Mouse (Mus musculus) embryo, embryonic 11 days (tissue): ENCODE measurements around the gene Tprg.

Experiments used
- DNase-seq: peaks from one replicate; pipeline ENCODE4 v3.0.0-alpha.2; 2015

The Tprg gene

DNA sequence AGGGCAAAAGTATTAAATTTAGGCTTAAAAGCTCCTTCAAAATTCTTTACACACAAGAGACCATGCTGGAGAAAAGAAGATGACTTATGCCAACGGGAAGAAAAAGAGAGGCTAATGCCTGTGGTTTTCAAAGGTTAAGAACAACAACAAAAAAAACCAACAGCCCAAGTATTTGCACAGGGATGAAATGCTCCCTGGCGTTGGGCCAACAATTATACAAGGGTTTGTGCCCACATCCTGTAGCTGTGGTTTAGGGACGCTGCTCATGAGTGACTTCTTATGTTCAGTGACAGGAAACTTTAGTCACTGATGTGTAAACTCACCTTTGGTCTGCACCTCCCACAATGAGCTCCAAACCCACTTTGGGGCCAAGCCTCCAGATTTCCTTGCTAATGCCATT lies 139.6 kb downstream of the Tprg start:
- no peak for DNase-seq

DNA sequence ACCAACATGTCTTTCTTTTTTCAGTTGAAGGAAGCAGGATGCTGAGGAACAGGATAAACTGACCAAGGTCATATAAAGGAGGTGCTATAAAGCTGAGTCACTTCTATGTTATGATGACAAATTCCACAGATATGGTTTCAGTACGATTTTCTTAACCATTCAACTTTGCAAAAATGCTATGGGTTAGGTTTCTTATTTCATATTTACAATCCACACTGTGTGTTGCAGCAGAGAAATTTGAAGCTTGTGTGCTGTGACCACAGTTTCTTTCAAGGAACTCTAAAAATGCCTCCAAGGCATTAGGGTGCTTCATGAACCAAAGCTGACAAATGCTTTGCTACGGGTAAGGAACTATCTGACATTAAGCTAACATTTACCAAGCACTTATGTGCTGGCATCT lies 153.4 kb downstream of the Tprg start:
- DNase-seq: no peak

DNA sequence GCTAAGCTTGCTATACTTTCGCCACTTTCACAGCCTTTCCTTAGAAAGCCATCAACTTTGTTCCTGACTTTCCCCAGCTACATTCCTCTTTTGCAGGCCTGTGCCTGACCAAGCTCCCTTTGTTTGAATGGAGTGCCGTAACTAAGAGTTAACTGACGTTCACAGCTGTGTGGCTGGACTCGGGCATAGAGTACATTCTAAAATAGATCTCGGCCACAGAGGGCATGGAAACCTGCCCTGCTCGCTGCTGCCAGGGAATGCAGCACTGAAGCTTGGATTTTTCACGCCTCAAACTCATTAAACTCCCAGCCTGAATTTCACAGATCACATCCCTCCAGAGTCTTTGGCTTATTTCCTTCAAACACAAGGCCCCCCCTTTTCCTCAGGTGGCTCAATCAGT lies 159.0 kb downstream of the Tprg start:
- peak; percentile 12 for DNase-seq

DNA sequence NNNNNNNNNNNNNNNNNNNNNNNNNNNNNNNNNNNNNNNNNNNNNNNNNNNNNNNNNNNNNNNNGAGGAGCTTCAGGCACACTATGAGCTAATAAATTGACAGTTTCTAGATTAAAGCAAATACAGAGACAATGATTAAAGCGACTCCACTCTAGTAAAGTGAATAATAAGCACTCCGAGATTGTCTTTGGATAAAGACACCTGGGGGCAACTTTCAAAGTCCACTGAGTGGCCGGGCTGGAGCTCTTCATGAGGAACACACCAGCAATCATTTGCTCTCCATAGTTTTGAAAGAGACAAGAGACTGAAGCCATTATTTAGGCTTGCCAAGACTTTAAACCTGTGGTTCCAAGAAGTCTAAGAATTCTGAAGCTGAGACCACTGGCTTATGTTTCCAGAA lies 164.9 kb downstream of the Tprg start:
- no peak for DNase-seq

DNA sequence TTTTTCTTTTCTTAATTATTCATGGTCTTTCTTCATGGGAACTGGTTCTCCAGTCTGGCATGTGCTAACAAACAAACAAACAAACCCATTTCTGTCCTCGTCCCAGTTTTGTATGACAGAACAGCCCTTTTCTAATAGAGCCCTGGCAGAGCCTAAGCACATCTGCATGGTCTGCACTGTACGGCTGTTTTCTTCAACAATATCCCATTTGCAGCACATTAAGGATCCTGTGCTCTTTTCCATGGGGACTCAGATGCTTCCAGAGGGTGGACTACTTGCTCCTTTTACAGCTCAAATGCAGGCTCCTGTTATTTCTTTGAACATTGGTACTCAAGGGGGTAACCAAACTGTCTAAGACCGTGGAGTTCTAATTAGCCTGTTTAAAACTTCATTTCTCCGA lies 178.1 kb downstream of the Tprg start:
- no peak for DNase-seq

DNA sequence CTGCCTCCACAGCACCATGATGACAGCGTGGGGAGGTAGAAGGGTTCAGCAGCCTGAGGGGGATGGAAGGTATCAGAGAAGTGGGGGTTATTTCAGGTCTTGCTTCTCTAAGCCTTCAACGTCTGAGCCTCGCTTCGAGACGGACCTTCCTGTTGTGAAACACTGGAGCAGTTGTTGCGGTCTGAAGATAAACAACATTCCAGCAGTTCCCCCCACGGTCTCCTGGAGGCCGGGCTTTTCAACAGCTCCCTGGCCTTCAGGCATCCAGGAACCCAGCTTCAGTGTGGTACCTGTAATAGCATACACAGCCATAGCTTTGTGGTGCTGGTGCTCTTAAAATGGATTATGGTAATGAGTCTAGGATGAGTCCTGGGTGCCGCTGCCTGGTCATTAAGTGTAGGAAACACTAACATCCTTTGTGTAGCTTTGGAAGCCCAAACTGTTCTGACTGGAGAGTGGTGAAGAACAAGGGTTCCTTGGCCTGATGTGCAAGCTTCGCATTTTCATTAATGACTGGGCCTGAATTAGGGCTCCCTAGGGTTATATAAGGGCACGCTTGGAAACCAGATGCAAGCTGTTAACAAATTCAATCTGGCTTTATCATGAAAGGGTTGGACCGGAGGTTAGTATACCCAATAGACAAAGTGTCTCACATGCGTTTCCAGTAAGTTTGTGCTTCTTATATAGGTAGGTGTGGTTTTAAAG lies 179.0 kb downstream of the Tprg start:
- DNase-seq: peak; percentile 23

DNA sequence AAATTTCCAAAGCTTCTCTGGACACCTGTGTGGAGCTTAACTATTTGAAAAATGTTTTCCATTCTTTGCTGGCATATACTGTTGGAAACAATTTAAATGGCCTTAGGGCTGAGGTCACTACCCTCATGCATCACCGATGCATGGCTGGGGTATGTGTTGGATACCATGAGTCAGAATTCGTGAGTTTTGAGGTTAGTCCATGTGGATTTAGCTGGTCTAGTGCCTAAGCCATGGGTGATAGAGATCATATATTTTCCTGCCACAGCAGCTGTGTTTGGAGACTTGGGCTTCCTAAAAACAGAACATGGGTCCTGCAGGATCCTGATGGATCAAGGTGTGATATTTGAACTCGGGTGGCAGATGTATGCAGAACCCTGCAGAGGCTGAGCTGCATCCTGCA lies 181.4 kb downstream of the Tprg start:
- DNase-seq: no peak

DNA sequence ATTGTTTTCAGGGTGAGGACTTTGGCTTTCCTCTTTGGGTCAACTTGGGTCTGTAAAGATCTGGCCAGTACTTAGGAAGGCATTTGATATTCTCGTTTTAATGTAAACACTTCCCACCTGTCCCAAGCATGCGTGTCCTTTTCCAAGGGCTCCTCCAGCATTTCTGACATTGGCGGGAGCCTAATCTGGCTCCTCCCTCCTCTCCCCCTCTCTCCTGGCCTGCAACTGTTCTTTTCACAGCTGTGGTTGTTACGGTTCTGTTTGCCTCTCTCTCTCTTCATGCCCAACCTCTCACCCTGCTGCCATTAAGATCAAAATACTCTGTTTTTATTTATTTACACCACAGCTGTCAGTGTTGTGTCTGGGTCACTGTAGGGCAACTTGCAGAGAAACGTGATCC lies 182.0 kb downstream of the Tprg start:
- DNase-seq: no peak
